Mouse (Mus musculus): ENCODE data around the gene Ptpn4. TPM values are rescaled to one million over a fixed set of nuclear protein-coding genes. Genes with fewer than 3 reads are reported as not detected.

Gene Ptpn4
- total and polyA plus RNA-seq, 2 experiments from 2014 or later: 6.2 to 40.1 TPM

DNA sequence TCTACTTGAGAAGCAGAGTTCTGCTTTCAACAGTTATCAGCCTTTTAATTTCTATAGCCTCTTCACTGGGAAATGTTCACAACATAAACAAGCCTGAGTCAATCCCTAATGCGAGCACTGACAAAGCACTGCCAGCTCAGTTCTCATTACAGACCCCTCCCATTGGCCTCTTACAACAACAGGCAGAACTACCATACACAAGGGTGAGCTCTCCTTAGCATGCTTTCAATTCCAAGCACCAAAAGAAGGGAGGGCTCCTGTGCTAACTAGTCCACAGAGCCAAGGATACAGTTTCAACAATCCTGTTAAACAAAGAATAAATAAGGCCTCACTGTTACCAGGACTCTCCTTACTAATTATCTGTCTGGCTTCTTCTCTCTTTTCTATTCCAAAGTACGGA, 213.0 kb downstream of the Ptpn4 start:
- no peak overlapping the region for H3K4me3 ChIP-seq (ENCODE audit: low read depth, low read length)
- no peaks in the 10 kb centered on the region for H3K4me1 ChIP-seq (ENCODE audit: insufficient read depth)
- TF ChIP-seq CTCF (IDR thresholded peaks at IDR 0.05; ENCODE audit: low read depth): no peak
- DNase-seq (no peak), ATAC-seq (no peak)
- no peaks in the 10 kb centered on the region for H3K9me3 ChIP-seq (ENCODE audit: low read length)
- H3K36me3 ChIP-seq (ENCODE audit: insufficient read depth): no peaks in the 10 kb centered on the region
- WGBS: 20% methylated on average over 2 of the region's 2 CpGs
- H3K9ac ChIP-seq: no peak overlapping the region
- no peak overlapping the region for H3K27ac ChIP-seq (ENCODE audit: low read depth, low read length)
- H3K4me2 ChIP-seq (ENCODE audit: low read depth): no peak overlapping the region
- no peaks in the 10 kb centered on the region for H3K27me3 ChIP-seq (ENCODE audit: insufficient read depth, low read length)

- Histone ChIP-seq H3K4me3 (ENCODE audit: low read depth, low read length) (no peak overlapping the region), H3K9ac (no peak overlapping the region), H3K4me2 (ENCODE audit: low read depth) (no peak overlapping the region), H3K9me3 (ENCODE audit: low read length) (no peaks in the 10 kb centered on the region), H3K36me3 (ENCODE audit: insufficient read depth) (peaks cover 4% of the 10 kb centered on the region; the same call in 1 of the 2 replicates), H3K27ac (ENCODE audit: low read depth, low read length) (no peak overlapping the region), H3K27me3 (ENCODE audit: insufficient read depth, low read length) (no peaks in the 10 kb centered on the region), H3K4me1 (ENCODE audit: insufficient read depth) (no peaks in the 10 kb centered on the region)
- DNase-seq (no peak), ATAC-seq (no peak)
- WGBS: 87% methylated on average over 3 of the region's 3 CpGs
- no peak for TF ChIP-seq CTCF (IDR thresholded peaks at IDR 0.05; ENCODE audit: low read depth)
These were observed 232.0 kb downstream of the Ptpn4 start for GRCm38 (mm10) chr1:119605396-119605795.

Other genes with a start within 250 kb of the Ptpn4 start
- 12.2 and 12.9 TPM in 2 replicates for gene Epb41l5, start 188.6 kb downstream of the Ptpn4 start, total RNA-seq (2014; rRNA removed)
- 5.5 and 9.7 TPM in 2 replicates for gene Epb41l5, start 188.6 kb downstream of the Ptpn4 start, polyA plus RNA-seq (2015; fragmentation: Nextera tagmentation; extraction: Ambion mirVana)
- 6.9 and 7.2 TPM in 2 replicates for gene Tmem177, start 75.6 kb upstream of the Ptpn4 start, total RNA-seq (2014; rRNA removed)
- gene Tmem177, start 75.6 kb upstream of the Ptpn4 start, polyA plus RNA-seq (2015; fragmentation: Nextera tagmentation; extraction: Ambion mirVana): 4.1 and 5.4 TPM in 2 replicates
- gene Cfap221, start 159.6 kb upstream of the Ptpn4 start, total RNA-seq (2014; rRNA removed): 0.24 and 0.92 TPM in 2 replicates
- 0.28 and 1.1 TPM in 2 replicates for gene Cfap221, start 159.6 kb upstream of the Ptpn4 start, polyA plus RNA-seq (2015; fragmentation: Nextera tagmentation; extraction: Ambion mirVana)
- 0.92 and 1.1 TPM in 2 replicates for gene Sctr, start 169.3 kb upstream of the Ptpn4 start, total RNA-seq (2014; rRNA removed)
- 0.31 and 1.1 TPM in 2 replicates for gene Sctr, start 169.3 kb upstream of the Ptpn4 start, polyA plus RNA-seq (2015; fragmentation: Nextera tagmentation; extraction: Ambion mirVana)
- gene Tmem37, start 236.5 kb upstream of the Ptpn4 start, total RNA-seq (2014; rRNA removed): 3.3 and 6.0 TPM in 2 replicates
- 6.8 and 9.7 TPM in 2 replicates for gene Tmem37, start 236.5 kb upstream of the Ptpn4 start, polyA plus RNA-seq (2015; fragmentation: Nextera tagmentation; extraction: Ambion mirVana)

Data from forebrain, postnatal 0 days (tissue).